Mouse (Mus musculus) stomach, postnatal 0 days (tissue): Measurements from ENCODE around the gene Wdtc1.

Source experiments
- CTCF ChIP-seq: IDR thresholded peaks from 2 replicates; pipeline ENCODE4 v1.5.1; 2016; ENCODE audit warnings: antibody characterized with exemption, low read depth, mild to moderate bottlenecking, moderate library complexity
- EP300 ChIP-seq: optimal IDR thresholded peaks from 2 replicates; pipeline ENCODE3; 2016; ENCODE audit warnings: antibody characterized with exemption

- TF ChIP-seq CTCF, result no peak
- TF ChIP-seq EP300, result no peak
These were observed 44.7 kb upstream of the Wdtc1 start for GRCm38 (mm10) chr4:133397961-133398360.
